Mouse (Mus musculus) limb, embryonic 11.5 days (tissue): ENCODE measurements around the gene Cib1. TPM values are rescaled to one million over a fixed set of nuclear protein-coding genes. Genes with fewer than 3 reads are reported as not detected.

Experiments
- ATAC-seq: fragments of 200-750 bp; cut with Nextera tagmentation; 2 replicates; pipeline ENCODE4 v1.8.0; 2017; ENCODE audit warnings: low read depth; ENCODE audit not compliant: insufficient number of reproducible peaks, low FRiP score, low TSS enrichment
- DNase-seq: peaks from one replicate; pipeline ENCODE4 v3.0.0-alpha.2; 2015; ENCODE audit warnings: low spot score
- H3K27ac ChIP-seq: fragments of 300-500 bp; sonication (generic); replicated peaks from 2 replicates; pipeline ENCODE4 v1.5.1; 2014; ENCODE audit warnings: low read depth, mild to moderate bottlenecking, low read length
- H3K27me3 ChIP-seq: fragments of 300-500 bp; sonication (generic); 2 replicates; pipeline ENCODE4 v1.6.1; 2014; ENCODE audit warnings: mild to moderate bottlenecking, low read length, mixed read lengths; ENCODE audit not compliant: control insufficient read depth, insufficient read depth
- H3K36me3 ChIP-seq: fragments of 300-500 bp; sonication (generic); 2 replicates; pipeline ENCODE4 v1.6.1; 2014; ENCODE audit warnings: mild to moderate bottlenecking, low read length, moderate library complexity, mixed read lengths; ENCODE audit not compliant: control insufficient read depth, insufficient read depth
- H3K4me1 ChIP-seq: fragments of 300-500 bp; sonication (generic); 2 replicates; pipeline ENCODE4 v1.6.1; 2014; ENCODE audit warnings: low read length, mixed read lengths; ENCODE audit not compliant: control insufficient read depth, insufficient read depth
- H3K4me2 ChIP-seq: fragments of 300-500 bp; sonication (generic); 2 replicates; pipeline ENCODE4 v1.6.1; 2014; ENCODE audit warnings: low read depth, mild to moderate bottlenecking, moderate library complexity; ENCODE audit not compliant: severe bottlenecking
- H3K4me3 ChIP-seq: fragments of 300-500 bp; sonication (generic); 2 replicates; pipeline ENCODE4 v1.5.1; 2014; ENCODE audit warnings: low read depth, low read length
- H3K9ac ChIP-seq: fragments of 300-500 bp; sonication (generic); 2 replicates; pipeline ENCODE4 v1.6.1; 2014; ENCODE audit warnings: mild to moderate bottlenecking, low read length
- H3K9me3 ChIP-seq: fragments of 300-500 bp; sonication (generic); 2 replicates; pipeline ENCODE4 v1.6.1; 2016; ENCODE audit warnings: low read length; ENCODE audit not compliant: control insufficient read depth
- whole genome bisulfite sequencing: fragments of 180-500 bp; shearing (Covaris S2); extraction: QIAGEN DNeasy Blood & Tissue Kit; methylation state at CpG from one replicate; pipeline ENCODE4 v1.1.7; 2014; 5-methylcytosine and 5-hydroxymethylcytosine counted together
- polyA plus RNA-seq: library from polyadenylated mRNA; unstranded; fragments of >200 nt; fragmentation: Nextera tagmentation; extraction: Ambion mirVana; gene quantifications from 2 replicates; pipeline ENCODE4 v1.2.1, GENCODE M21; 2014

The Cib1 gene
- polyA plus RNA-seq, 1 experiment from 2014 or later: 55.5 TPM

DNA sequence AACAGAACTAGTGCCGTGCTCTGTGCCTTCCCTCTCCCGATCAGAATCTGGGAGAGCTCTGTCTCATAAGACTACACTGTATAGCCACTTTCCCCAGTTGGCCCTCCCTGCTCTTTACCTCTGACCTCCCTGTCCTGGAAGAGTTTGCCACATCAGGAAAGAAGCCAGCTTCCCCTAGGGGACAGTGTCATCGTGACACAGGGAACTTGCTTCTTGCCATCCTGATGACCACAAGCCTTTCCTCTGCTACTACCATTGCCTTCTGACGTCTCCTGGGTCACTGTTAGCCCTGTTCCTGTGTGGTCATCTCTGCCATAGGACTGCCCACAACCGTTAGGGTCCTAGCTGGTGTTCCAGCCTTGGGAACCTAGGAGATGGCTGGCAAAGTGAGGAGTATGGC, 29.7 kb downstream of the Cib1 start:
- ATAC-seq: no peak

DNA sequence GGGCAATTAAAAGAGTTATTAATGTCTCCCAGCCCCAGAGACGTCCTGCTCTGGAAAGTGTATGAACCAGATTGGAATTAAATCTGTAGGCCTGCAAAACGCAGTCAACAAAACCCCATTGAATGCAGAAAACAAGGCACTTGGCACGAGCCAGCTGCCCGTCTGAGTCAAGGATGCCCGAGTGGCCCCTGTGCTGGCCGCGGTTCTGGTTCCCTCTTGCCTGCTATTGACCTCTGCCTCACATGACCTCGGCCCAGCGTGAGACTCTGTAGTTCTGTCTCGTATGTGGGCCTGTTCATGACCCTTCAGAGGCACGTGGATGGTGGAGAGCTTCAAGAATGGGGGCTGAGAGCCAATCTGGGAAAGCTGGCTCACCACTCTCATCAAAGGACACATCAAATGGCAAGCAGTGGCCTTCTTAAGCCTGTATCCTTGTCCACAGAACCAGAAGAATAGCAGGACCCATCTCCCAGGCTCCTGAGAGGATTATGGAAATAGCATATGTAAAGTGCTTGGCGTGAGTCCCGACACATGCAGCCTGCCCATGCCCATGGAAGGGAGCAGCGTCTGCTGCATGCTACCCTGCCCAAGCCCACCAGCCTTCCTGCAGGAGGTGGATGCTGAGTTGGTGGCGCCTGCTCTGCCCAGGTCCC, 30.6 kb downstream of the Cib1 start:
- Histone ChIP-seq H3K27ac (no peak overlapping the region), H3K4me1 (peaks cover 23% of the 10 kb centered on the region), H3K27me3 (no peaks in the 10 kb centered on the region), H3K9me3 (no peaks in the 10 kb centered on the region), H3K4me3 (no peak overlapping the region), H3K36me3 (no peaks in the 10 kb centered on the region), H3K9ac (no peak overlapping the region), H3K4me2 (no peak overlapping the region)
- 87% methylated on average over 15 of the region's 15 CpGs for WGBS
- DNase-seq (no peak), ATAC-seq (no peak)

More for the DNA sequence above, 29.7 kb downstream of the Cib1 start:
- H3K4me1 ChIP-seq: peaks cover 20% of the 10 kb centered on the region
- 91% methylated on average over 5 of the region's 5 CpGs for WGBS
- H3K9ac ChIP-seq: no peak overlapping the region
- no peaks in the 10 kb centered on the region for H3K9me3 ChIP-seq
- DNase-seq: no peak
- no peak overlapping the region for H3K4me2 ChIP-seq
- H3K4me3 ChIP-seq: no peak overlapping the region
- no peaks in the 10 kb centered on the region for H3K36me3 ChIP-seq
- no peak overlapping the region for H3K27ac ChIP-seq
- no peaks in the 10 kb centered on the region for H3K27me3 ChIP-seq

GRCm38 (mm10) chr7:80200963-80201539, 31.6 kb downstream of the Cib1 start:
- Histone ChIP-seq H3K27me3 (no peaks in the 10 kb centered on the region), H3K9me3 (no peaks in the 10 kb centered on the region), H3K4me2 (no peak overlapping the region), H3K27ac (no peak overlapping the region), H3K9ac (no peak overlapping the region), H3K4me3 (no peak overlapping the region), H3K36me3 (no peaks in the 10 kb centered on the region), H3K4me1 (peaks cover 21% of the 10 kb centered on the region)
- DNase-seq (no peak), ATAC-seq (no peak)
- 78% methylated on average over 5 of the region's 5 CpGs for WGBS

- Histone ChIP-seq H3K4me1 (peaks cover 21% of the 10 kb centered on the region), H3K9ac (no peak overlapping the region), H3K27ac (no peak overlapping the region), H3K36me3 (no peaks in the 10 kb centered on the region), H3K27me3 (no peaks in the 10 kb centered on the region), H3K4me2 (no peak overlapping the region), H3K9me3 (no peaks in the 10 kb centered on the region), H3K4me3 (no peak overlapping the region)
- no peak for ATAC-seq
- 57% methylated on average over 6 of the region's 6 CpGs for WGBS
- no peak for DNase-seq
Measured at GRCm38 (mm10) chr7:80200588-80200945, 32.0 kb downstream of the Cib1 start.

DNA sequence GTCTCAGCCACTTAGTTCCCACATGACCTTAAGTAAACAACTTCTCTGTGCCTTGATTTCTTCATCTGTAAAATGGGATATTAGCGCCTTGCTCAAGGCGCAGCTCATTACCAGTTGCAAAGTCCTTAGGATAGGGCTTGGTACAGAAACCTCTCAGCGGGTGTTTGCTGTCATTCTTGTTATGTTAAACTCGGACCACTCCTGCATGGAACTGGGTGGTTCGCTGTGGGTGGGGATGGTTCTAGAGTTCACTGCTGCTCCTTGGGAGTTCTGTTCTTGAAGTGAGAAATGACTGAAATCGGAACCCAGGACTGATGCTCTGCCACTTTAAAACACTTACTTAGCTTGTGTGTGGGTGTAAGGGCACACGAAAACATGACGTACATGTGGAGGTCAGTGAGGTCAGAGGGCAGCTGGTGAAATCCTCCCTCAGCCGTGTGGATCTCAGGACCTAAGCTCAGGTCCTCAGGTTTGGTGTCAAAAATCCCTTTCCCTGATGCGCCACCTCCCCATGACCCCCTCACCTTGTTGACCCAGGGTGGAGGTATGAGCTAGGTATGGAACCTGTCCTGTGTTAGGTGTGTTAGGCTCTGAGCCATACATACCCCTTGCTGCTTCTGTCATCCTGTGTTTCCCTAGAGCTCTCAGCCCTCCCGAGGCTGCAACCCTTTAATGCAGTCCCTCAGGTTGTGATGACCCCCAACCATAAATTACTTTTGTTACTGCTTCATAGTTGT, 32.6 kb downstream of the Cib1 start:
- Histone ChIP-seq H3K4me3 (no peak overlapping the region), H3K27me3 (no peaks in the 10 kb centered on the region), H3K4me1 (peaks cover 21% of the 10 kb centered on the region), H3K27ac (no peak overlapping the region), H3K4me2 (no peak overlapping the region), H3K36me3 (no peaks in the 10 kb centered on the region), H3K9ac (no peak overlapping the region), H3K9me3 (no peaks in the 10 kb centered on the region)
- DNase-seq (no peak), ATAC-seq (no peak)
- WGBS: 62% methylated on average over 11 of the region's 11 CpGs

DNA sequence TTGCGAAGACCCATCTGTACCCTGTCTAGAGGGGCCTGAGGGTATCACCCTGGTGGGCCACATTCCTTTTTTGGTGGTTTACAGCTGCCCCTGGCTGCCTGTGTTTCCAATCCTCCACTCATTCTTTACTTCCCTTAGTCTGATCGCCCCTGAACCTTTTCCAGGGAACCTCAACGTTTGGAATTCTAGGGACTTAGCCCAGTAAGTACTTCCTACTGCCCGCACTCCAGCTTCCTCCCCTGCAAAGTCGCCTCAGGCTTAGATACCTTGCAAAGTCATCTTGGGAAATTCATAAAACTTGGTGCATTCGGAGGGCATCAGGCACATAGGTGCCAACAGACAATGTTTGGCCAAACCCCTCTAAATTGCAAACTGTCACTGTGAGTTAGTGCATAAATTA, 33.3 kb downstream of the Cib1 start:
- Histone ChIP-seq H3K4me1 (peaks cover 21% of the 10 kb centered on the region), H3K9me3 (no peaks in the 10 kb centered on the region), H3K27ac (no peak overlapping the region), H3K4me3 (peak overlapping the region; percentile 62), H3K36me3 (no peaks in the 10 kb centered on the region), H3K4me2 (peak overlapping the region; percentile 88), H3K9ac (peak overlapping the region; percentile 73), H3K27me3 (no peaks in the 10 kb centered on the region)
- WGBS: 29% methylated on average over 6 of the region's 6 CpGs
- DNase-seq: no peak
- no peak for ATAC-seq

DNA sequence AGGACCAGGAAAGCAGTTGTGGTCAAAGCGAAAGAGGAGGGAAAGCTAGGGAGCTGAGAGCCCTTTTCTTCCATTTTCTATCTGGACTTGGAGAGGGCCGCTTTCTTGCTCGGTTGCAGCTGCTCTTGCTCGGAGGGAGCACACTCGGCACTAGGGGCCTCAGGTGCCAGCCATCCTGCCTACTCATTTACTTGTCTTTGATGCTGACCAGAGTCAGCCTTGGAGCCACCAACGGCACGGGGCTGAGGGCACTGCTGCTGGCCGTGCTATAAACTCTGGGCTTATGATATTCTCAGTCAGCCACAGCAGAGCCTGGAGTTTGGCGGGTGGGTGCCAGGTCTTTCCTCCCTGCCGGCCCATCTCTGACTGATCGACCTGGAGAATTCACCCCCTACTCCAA, 33.8 kb downstream of the Cib1 start:
- ATAC-seq (peak; percentile 8; the same call in 1 of the 2 replicates), DNase-seq (peak; percentile 65)
- WGBS: 1% methylated on average over 11 of the region's 11 CpGs
- H3K27ac ChIP-seq: peak overlapping the region; percentile 89
- peak overlapping the region; percentile 73 for H3K9ac ChIP-seq
- no peaks in the 10 kb centered on the region for H3K36me3 ChIP-seq
- H3K27me3 ChIP-seq: no peaks in the 10 kb centered on the region
- H3K9me3 ChIP-seq: no peaks in the 10 kb centered on the region
- peak overlapping the region; percentile 62 for H3K4me3 ChIP-seq
- H3K4me2 ChIP-seq: peak overlapping the region; percentile 88
- peaks cover 21% of the 10 kb centered on the region for H3K4me1 ChIP-seq

DNA sequence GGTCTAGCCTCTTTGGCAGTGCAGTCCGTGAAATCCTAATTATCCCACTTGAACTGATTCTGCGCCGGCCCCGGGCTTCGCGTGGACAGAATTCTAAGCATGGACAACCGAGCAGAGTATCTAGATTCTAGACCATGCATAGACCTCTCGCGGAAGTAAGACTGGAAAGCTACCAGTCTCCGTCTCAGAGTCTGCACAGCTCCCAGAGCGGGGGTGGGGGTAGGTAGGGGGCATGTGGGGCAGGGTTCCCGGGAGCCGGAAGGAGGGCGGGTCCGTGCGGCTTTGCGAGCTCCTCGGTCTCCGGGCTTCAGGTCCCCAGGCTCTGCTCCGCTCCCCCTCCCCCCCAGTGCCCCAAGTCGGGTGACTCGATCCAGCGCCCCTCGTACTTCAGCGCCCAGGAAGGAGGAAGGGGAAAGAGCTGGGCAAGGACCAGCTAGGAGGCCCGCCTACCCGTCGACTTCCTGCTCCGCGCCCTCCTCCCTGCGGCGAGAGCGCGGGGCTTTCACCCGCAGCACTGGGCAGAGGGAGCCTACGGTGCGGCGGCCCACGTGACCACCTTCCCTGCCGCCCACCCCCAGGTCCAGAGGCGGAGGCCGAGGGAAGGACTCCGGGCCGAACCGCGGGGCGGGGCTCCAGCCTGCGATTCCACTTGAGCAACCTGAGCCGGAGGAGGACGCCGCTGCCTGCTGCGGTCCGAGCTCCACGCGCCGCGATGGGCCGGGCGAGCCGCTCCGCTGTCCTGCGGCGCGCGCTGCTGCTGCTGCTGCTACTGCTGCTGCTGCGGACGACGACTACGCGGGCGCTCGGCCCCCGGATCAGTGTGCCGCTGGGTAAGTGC, 34.5 kb downstream of the Cib1 start:
- H3K9me3 ChIP-seq: no peaks in the 10 kb centered on the region
- DNase-seq: peak; percentile 92
- H3K4me1 ChIP-seq: peaks cover 21% of the 10 kb centered on the region
- H3K4me3 ChIP-seq: peak overlapping the region; percentile 62
- H3K4me2 ChIP-seq: peak overlapping the region; percentile 88
- peak; percentile 91 for ATAC-seq
- WGBS: under 1% methylated on average over 58 of the region's 74 CpGs
- H3K27me3 ChIP-seq: no peaks in the 10 kb centered on the region
- peak overlapping the region; percentile 73 for H3K9ac ChIP-seq
- H3K36me3 ChIP-seq: no peaks in the 10 kb centered on the region
- H3K27ac ChIP-seq: peak overlapping the region; percentile 89
